In the genomic region with DNA sequence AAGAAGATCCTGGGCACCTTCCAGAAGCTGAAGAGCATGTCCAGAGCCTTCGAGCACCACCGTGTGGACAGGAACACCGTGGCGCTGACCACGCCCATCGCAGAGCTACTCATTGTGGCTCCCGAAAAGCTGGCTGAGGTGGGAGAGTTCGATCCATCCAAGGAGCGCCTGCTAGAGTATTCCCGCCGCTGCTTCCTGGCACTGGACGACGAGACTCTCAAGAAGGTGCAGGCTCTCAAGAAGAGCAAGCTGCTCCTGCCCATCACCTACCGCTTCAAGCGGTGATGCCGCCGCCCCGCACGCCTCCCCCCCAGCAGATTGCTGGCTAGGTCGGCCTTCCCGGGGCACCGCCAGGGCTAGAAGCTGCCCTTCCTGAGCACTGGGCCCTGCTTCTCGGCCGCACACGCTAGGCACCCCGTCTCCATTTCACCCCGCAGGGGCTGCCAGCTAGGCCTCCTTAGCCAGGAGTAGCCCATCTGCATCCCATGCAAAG, we compare ENCODE assay signal across 8 mouse cellular contexts. TPM values are rescaled to one million over a fixed set of nuclear protein-coding genes. Genes with fewer than 3 reads are reported as not detected.
DNase-seq lines count a peak whose midpoint lies in the region; ATAC-seq and TF ChIP-seq lines count a peak whose summit lies in the region.

No protein-coding gene starts in this region.

- H3K27me3 ChIP-seq in limb, embryonic 12.5 days = peaks cover 39% of the 10 kb centered on the region
- peaks cover 36% of the 10 kb centered on the region for H3K27me3 ChIP-seq in midbrain, embryonic 12.5 days
- peaks cover 19% of the 10 kb centered on the region for H3K27me3 ChIP-seq in small intestine, adult 2 months (ENCODE audit: control insufficient read depth, insufficient read depth, low read length)

- H3K9me3 ChIP-seq in limb, embryonic 12.5 days = no peaks in the 10 kb centered on the region
- H3K9me3 ChIP-seq in midbrain, embryonic 12.5 days = no peaks in the 10 kb centered on the region

- H3K4me1 ChIP-seq in limb, embryonic 12.5 days (replicated peaks) = peaks cover 43% of the 10 kb centered on the region
- H3K4me1 ChIP-seq in midbrain, embryonic 12.5 days = peaks cover 40% of the 10 kb centered on the region
- peaks cover 9% of the 10 kb centered on the region for H3K4me1 ChIP-seq in small intestine, adult 2 months (ENCODE audit: control insufficient read depth, insufficient read depth, insufficient read length, low read length)

- TF ChIP-seq CTCF in small intestine, adult 2 months (IDR thresholded peaks at IDR 0.05; ENCODE audit: extremely low read depth, insufficient read length, insufficient replicate concordance, low read depth, low read length) = peak; percentile 72

- 4% methylated on average over 27 of the region's 27 CpGs for WGBS in limb, embryonic 12.5 days
- WGBS in midbrain, embryonic 12.5 days = 4% methylated on average over 27 of the region's 27 CpGs
- WGBS in small intestine, adult 2 months = under 1% methylated on average over 27 of the region's 27 CpGs

- H3K4me2 ChIP-seq in limb, embryonic 12.5 days = peak overlapping the region; percentile 86
- H3K4me2 ChIP-seq in midbrain, embryonic 12.5 days (replicated peaks) = peak overlapping the region; percentile 85

- no peaks in the 10 kb centered on the region; the same call in 1 of the 2 replicates for H3K36me3 ChIP-seq in limb, embryonic 12.5 days
- 0 out of 2 replicates have a peak, but pooled peaks cover 5% of the 10 kb centered on the region for H3K36me3 ChIP-seq in midbrain, embryonic 12.5 days
- no peaks in the 10 kb centered on the region for H3K36me3 ChIP-seq in small intestine, adult 2 months (ENCODE audit: control insufficient read depth, insufficient read depth, low read length)

- no peak for TF ChIP-seq POLR2A in small intestine, adult 2 months (IDR thresholded peaks at IDR 0.05; ENCODE audit: low read depth, low read length)

- ATAC-seq in limb, embryonic 12.5 days (ENCODE audit: insufficient number of reproducible peaks, insufficient read depth, low FRiP score, low TSS enrichment, low read depth) = peak; percentile 6; the same call in 1 of the 2 replicates
- ATAC-seq in midbrain, embryonic 12.5 days (ENCODE audit: low FRiP score, low read depth) = peak; percentile 16

- DNase-seq in left cerebral cortex, adult 18-20 months (ENCODE audit: low spot score in 2 of 2) = peak; percentile 70 to 75
- no peak for DNase-seq in left cerebral cortex, adult 11 months (ENCODE audit: low spot score)
- peak; percentile 90 for DNase-seq in embryo, embryonic 10.5 days (ENCODE audit: low spot score)
- peak; percentile 75 for DNase-seq in gastrocnemius, postnatal 10 days
- DNase-seq in induced T-regulatory cell, adult 2 months (ENCODE audit: low read depth) = peak; percentile 86

- peak overlapping the region; percentile 89 for H3K9ac ChIP-seq in limb, embryonic 12.5 days (replicated peaks)
- H3K9ac ChIP-seq in midbrain, embryonic 12.5 days (replicated peaks) = peak overlapping the region; percentile 81

- peak overlapping the region; percentile 69 for H3K4me3 ChIP-seq in limb, embryonic 12.5 days (replicated peaks)
- peak overlapping the region; percentile 61 for H3K4me3 ChIP-seq in midbrain, embryonic 12.5 days
- peak overlapping the region; percentile 90 for H3K4me3 ChIP-seq in small intestine, adult 2 months (ENCODE audit: low read depth, low read length)

- H3K27ac ChIP-seq in limb, embryonic 12.5 days = peak overlapping the region; percentile 99
- peak overlapping the region; percentile 99 for H3K27ac ChIP-seq in midbrain, embryonic 12.5 days (replicated peaks)
- peak overlapping the region; percentile 87; the same call in 1 of the 2 replicates for H3K27ac ChIP-seq in small intestine, adult 2 months (ENCODE audit: insufficient read depth, low read depth, low read length)

RNA-seq across cellular contexts. Expression of a gene that starts 1.7 kb away (rescaled TPM):
- total RNA-seq in left cerebral cortex, adult 18-20 months (2021) = 100 to 1,000 TPM; 176 to 181 TPM
- 10 to 100 TPM; 70.2 to 94.0 TPM for total RNA-seq in gastrocnemius, postnatal 10 days (2021)
- polyA plus RNA-seq in limb, embryonic 12.5 days (2016; fragmentation: Nextera tagmentation; extraction: Ambion mirVana) = 171 and 175 TPM in 2 replicates
- polyA plus RNA-seq in midbrain, embryonic 12.5 days (2016; fragmentation: Nextera tagmentation; extraction: Ambion mirVana) = 148 and 160 TPM in 2 replicates
- polyA plus RNA-seq in small intestine, adult 2 months (2012; rRNA removed) = 76.6 and 150 TPM in 2 replicates

RNA-seq across cellular contexts. Expression of a gene that starts 8.9 kb away (rescaled TPM):
- 10 to 100 TPM; 27.8 to 31.0 TPM for total RNA-seq in left cerebral cortex, adult 18-20 months (2021)
- total RNA-seq in gastrocnemius, postnatal 10 days (2021) = 1 to 10 TPM; 7.3 to 10.0 TPM
- 29.3 and 39.6 TPM in 2 replicates for polyA plus RNA-seq in limb, embryonic 12.5 days (2016; fragmentation: Nextera tagmentation; extraction: Ambion mirVana)
- 54.6 and 56.3 TPM in 2 replicates for polyA plus RNA-seq in midbrain, embryonic 12.5 days (2016; fragmentation: Nextera tagmentation; extraction: Ambion mirVana)
- 12.2 and 17.6 TPM in 2 replicates for polyA plus RNA-seq in small intestine, adult 2 months (2012; rRNA removed)

RNA-seq across cellular contexts. Expression of a gene that starts 19.8 kb away (rescaled TPM):
- 100 to 1,000 TPM; 482 to 504 TPM for total RNA-seq in left cerebral cortex, adult 18-20 months (2021)
- 100 to 1,000 TPM in 1 of 2 experiments, 10 to 100 TPM in 1; 96.7 to 110 TPM for total RNA-seq in gastrocnemius, postnatal 10 days (2021)
- polyA plus RNA-seq in limb, embryonic 12.5 days (2016; fragmentation: Nextera tagmentation; extraction: Ambion mirVana) = 62.8 and 67.3 TPM in 2 replicates
- polyA plus RNA-seq in midbrain, embryonic 12.5 days (2016; fragmentation: Nextera tagmentation; extraction: Ambion mirVana) = 67.3 and 69.8 TPM in 2 replicates
- 240 and 483 TPM in 2 replicates for polyA plus RNA-seq in small intestine, adult 2 months (2012; rRNA removed)

RNA-seq across cellular contexts. Expression of a gene that starts 22.0 kb away (rescaled TPM):
- total RNA-seq in left cerebral cortex, adult 18-20 months (2021) = 1 to 10 TPM; 4.4 to 4.8 TPM
- 1 to 10 TPM; 4.9 to 6.0 TPM for total RNA-seq in gastrocnemius, postnatal 10 days (2021)
- polyA plus RNA-seq in limb, embryonic 12.5 days (2016; fragmentation: Nextera tagmentation; extraction: Ambion mirVana) = 4.7 and 5.2 TPM in 2 replicates
- polyA plus RNA-seq in midbrain, embryonic 12.5 days (2016; fragmentation: Nextera tagmentation; extraction: Ambion mirVana) = 5.4 and 5.8 TPM in 2 replicates
- 3.2 and 7.7 TPM in 2 replicates for polyA plus RNA-seq in small intestine, adult 2 months (2012; rRNA removed)

RNA-seq across cellular contexts. Expression of a gene that starts 26.4 kb away (rescaled TPM):
- total RNA-seq in left cerebral cortex, adult 18-20 months (2021) = not detected
- under 1 TPM in 1 of 2 experiments, not detected in 1; 0.49 TPM for total RNA-seq in gastrocnemius, postnatal 10 days (2021)
- not detected in 2 replicates for polyA plus RNA-seq in limb, embryonic 12.5 days (2016; fragmentation: Nextera tagmentation; extraction: Ambion mirVana)
- not detected in 2 replicates for polyA plus RNA-seq in midbrain, embryonic 12.5 days (2016; fragmentation: Nextera tagmentation; extraction: Ambion mirVana)
- polyA plus RNA-seq in small intestine, adult 2 months (2012; rRNA removed) = not detected in 2 replicates
